Mouse (Mus musculus): Measurements from ENCODE around the gene Ror1. TPM values are rescaled to one million over a fixed set of nuclear protein-coding genes. Genes with fewer than 3 reads are reported as not detected.

Gene Ror1
- polyA plus RNA-seq (2011; ENCODE audit: insufficient read depth, insufficient read length, low read depth, missing spikeins), result 0.27 and 0.73 TPM in 2 replicates

DNA sequence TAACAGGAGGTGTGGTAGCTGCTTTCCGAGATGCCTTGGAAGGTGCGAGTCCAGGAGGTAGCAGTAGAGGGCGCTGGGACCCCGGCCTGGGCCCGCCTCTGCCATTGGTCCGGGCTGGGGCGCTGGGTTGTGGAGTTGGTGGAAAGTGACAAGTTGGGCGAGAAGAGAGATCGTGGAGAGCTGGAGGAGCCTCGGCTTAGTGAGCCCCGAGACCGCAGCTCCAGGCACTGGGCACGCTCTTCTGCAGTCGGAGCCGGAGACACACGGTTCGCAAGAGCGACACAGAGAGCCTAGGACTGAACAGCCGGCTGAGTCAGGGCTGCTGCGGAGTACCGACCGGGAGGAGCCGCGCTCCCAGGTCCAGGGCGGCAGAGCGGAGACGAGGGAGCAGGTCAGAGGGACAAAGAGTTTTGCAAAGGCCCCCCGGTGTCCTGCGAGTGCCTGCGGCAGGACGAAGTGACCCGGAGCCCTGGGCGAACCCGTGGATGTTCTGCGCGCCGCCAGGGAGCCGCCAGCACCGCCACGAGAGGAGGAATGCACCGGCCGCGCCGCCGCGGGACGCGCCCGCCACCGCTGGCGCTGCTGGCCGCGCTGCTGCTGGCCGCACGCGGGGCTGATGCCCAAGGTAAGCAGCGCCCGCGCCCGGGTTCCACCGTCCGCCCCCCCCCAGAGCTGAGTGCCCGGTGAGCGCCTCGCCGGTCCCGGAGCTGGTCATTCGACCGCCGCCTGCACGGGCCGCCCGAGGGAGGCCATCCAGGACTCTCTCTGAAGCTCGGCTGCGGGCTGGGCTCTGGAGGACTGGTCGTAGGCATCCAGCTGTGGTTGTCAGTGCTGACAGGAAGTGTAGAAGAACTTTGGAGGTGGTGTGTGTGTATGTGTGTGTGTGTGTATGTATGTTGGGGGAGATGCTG lies at the start of gene Ror1:
Gene Ror1 (plus strand): TSS at position 107 of the 911 bp plus-strand sequence.
- H3K4me3 ChIP-seq (ENCODE audit: low read depth, low read length), result peak within 1 kb of the TSS; percentile 96
- H3K27ac ChIP-seq (ENCODE audit: insufficient read depth, low read length), result no peak within 1 kb of the TSS
- no peak for TF ChIP-seq POLR2A (IDR thresholded peaks at IDR 0.05; ENCODE audit: insufficient read depth, low read length)
- peak; percentile 71 for TF ChIP-seq CTCF (IDR thresholded peaks at IDR 0.05; ENCODE audit: low read depth, low read length)
- H3K9me3 ChIP-seq (replicated peaks; ENCODE audit: control insufficient read depth, insufficient read depth, low read length, poor library complexity, severe bottlenecking), result no peaks in the 10 kb centered on the region; the same call in 1 of the 2 replicates
- H3K9ac ChIP-seq (ENCODE audit: low read depth, poor library complexity, severe bottlenecking), result peak within 1 kb of the TSS; percentile 36
- H3K4me1 ChIP-seq (ENCODE audit: control insufficient read depth, insufficient read depth, low read length), result peaks cover 2% of the 10 kb centered on the region
- peaks cover 5% of the 10 kb centered on the region for H3K27me3 ChIP-seq (ENCODE audit: control insufficient read depth, insufficient read depth, low read length, poor library complexity, severe bottlenecking)
- no peaks in the 10 kb centered on the region for H3K36me3 ChIP-seq (ENCODE audit: control insufficient read depth, insufficient read depth, low read length, poor library complexity, severe bottlenecking)

DNA sequence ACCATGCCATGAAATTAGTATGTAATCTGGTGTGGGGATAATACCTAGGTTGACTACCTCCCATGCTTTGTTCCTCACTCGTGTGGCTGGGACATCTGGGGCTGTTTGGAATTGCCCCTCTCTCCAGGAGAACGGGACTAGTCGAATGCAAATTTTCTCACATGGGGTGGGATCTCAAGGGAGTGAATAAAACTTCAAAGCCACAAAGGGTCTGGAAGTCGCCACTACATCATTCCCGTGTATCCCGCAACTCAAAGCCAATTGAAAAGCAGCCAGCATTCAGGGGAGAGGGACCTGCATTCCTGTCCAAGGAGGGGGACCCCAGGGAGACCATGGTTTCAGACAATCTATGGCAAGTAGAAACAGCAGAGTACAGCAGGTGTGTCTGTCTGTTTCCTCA lies 48.5 kb upstream of the Ror1 start:
- Histone ChIP-seq H3K9me3 (replicated peaks; ENCODE audit: control insufficient read depth, insufficient read depth, low read length, poor library complexity, severe bottlenecking) (no peaks in the 10 kb centered on the region; the same call in 1 of the 2 replicates), H3K9ac (ENCODE audit: low read depth, poor library complexity, severe bottlenecking) (no peak overlapping the region), H3K27me3 (ENCODE audit: control insufficient read depth, insufficient read depth, low read length, poor library complexity, severe bottlenecking) (no peaks in the 10 kb centered on the region), H3K4me1 (ENCODE audit: control insufficient read depth, insufficient read depth, low read length) (no peaks in the 10 kb centered on the region), H3K36me3 (ENCODE audit: control insufficient read depth, insufficient read depth, low read length, poor library complexity, severe bottlenecking) (no peaks in the 10 kb centered on the region), H3K4me3 (ENCODE audit: low read depth, low read length) (no peak overlapping the region), H3K27ac (ENCODE audit: insufficient read depth, low read length) (no peak overlapping the region)
- TF ChIP-seq EP300 (IDR thresholded peaks at IDR 0.05; ENCODE audit: insufficient read depth, low read depth, low read length), result no peak

DNA sequence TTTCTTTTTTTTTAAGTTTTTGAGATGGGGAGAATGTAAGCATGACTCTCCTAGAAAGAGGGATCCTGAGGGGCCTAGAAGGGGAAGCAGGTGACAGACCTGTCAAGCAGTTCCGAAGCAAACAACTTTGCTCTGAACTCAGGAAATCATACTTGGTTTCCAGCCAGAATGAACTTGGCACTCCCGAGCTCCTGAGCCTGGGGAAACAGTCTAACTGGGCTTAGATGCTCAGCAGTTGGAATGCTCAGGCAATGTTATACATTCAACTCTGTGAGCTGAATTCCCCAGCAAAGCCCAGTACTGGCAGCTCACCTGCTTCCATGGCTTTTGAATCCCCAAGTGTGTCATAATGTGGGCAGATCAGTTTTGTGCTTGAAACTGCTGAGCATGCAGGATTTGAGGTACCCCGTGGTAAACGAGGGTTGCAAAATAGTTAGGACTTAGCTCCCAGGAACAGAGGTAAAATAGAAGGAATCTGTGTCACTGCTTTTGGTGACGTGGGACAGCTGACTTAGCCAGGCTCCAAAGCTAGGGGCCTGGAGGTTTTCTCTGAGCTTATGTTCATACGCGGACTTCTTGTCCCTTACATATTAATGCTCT lies 47.1 kb upstream of the Ror1 start:
- Histone ChIP-seq H3K4me1 (ENCODE audit: control insufficient read depth, insufficient read depth, low read length) (no peaks in the 10 kb centered on the region), H3K9me3 (replicated peaks; ENCODE audit: control insufficient read depth, insufficient read depth, low read length, poor library complexity, severe bottlenecking) (no peaks in the 10 kb centered on the region; the same call in 1 of the 2 replicates), H3K4me3 (ENCODE audit: low read depth, low read length) (no peak overlapping the region), H3K9ac (ENCODE audit: low read depth, poor library complexity, severe bottlenecking) (no peak overlapping the region), H3K27ac (ENCODE audit: insufficient read depth, low read length) (no peak overlapping the region), H3K27me3 (ENCODE audit: control insufficient read depth, insufficient read depth, low read length, poor library complexity, severe bottlenecking) (no peaks in the 10 kb centered on the region), H3K36me3 (ENCODE audit: control insufficient read depth, insufficient read depth, low read length, poor library complexity, severe bottlenecking) (no peaks in the 10 kb centered on the region)
- TF ChIP-seq CTCF (IDR thresholded peaks at IDR 0.05; ENCODE audit: low read depth, low read length), result no peak
- no peak for TF ChIP-seq EP300 (IDR thresholded peaks at IDR 0.05; ENCODE audit: insufficient read depth, low read depth, low read length)
- TF ChIP-seq POLR2A (IDR thresholded peaks at IDR 0.05; ENCODE audit: insufficient read depth, low read length), result no peak

DNA sequence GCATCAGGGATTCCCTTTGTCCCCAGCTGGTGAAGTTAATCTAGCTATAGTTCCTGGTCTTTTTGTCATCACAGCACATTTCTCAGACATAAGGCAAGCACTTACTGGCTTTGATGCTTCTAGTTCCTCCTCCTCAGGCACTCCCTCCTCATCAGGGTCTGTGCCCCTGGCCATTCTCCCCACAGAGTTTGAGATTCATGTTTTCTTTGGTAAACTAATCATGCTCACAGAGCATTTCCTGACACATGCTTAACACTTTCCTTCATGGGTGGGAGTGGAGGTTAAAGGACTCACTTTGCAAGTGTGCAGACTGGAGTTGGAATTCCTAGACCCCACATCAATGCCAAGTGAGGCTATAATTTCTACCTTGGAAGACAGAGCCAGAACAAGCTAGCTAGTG lies 43.8 kb upstream of the Ror1 start:
- Histone ChIP-seq H3K27ac (ENCODE audit: insufficient read depth, low read length) (no peak overlapping the region), H3K4me3 (ENCODE audit: low read depth, low read length) (no peak overlapping the region), H3K4me1 (ENCODE audit: control insufficient read depth, insufficient read depth, low read length) (no peaks in the 10 kb centered on the region), H3K9ac (ENCODE audit: low read depth, poor library complexity, severe bottlenecking) (no peak overlapping the region), H3K27me3 (ENCODE audit: control insufficient read depth, insufficient read depth, low read length, poor library complexity, severe bottlenecking) (no peaks in the 10 kb centered on the region), H3K36me3 (ENCODE audit: control insufficient read depth, insufficient read depth, low read length, poor library complexity, severe bottlenecking) (no peaks in the 10 kb centered on the region), H3K9me3 (replicated peaks; ENCODE audit: control insufficient read depth, insufficient read depth, low read length, poor library complexity, severe bottlenecking) (no peaks in the 10 kb centered on the region; the same call in 1 of the 2 replicates)
- no peak for TF ChIP-seq EP300 (IDR thresholded peaks at IDR 0.05; ENCODE audit: insufficient read depth, low read depth, low read length)
- TF ChIP-seq CTCF (IDR thresholded peaks at IDR 0.05; ENCODE audit: low read depth, low read length), result no peak
- TF ChIP-seq POLR2A (IDR thresholded peaks at IDR 0.05; ENCODE audit: insufficient read depth, low read length), result no peak

DNA sequence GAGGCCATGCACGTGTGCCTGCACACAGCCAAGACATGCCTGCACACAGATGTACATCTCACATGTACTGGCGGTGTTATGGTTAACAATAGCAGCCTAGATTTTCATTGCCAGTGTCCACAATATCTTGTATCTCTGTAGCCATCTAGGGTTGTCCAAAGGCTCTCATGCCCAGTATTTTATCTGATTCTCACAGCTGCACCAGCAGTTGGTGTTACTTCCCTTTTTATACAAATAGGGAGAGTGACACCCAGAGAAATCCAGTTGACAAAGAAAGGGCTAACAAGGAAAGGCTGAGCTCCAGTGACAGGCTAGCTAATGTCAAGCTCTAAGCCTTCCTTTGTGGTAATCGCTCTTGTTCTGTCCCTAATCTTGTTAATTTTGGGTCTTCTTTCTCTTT lies 43.3 kb upstream of the Ror1 start:
- no peak overlapping the region for H3K4me3 ChIP-seq (ENCODE audit: low read depth, low read length)
- H3K27me3 ChIP-seq (ENCODE audit: control insufficient read depth, insufficient read depth, low read length, poor library complexity, severe bottlenecking), result no peaks in the 10 kb centered on the region

DNA sequence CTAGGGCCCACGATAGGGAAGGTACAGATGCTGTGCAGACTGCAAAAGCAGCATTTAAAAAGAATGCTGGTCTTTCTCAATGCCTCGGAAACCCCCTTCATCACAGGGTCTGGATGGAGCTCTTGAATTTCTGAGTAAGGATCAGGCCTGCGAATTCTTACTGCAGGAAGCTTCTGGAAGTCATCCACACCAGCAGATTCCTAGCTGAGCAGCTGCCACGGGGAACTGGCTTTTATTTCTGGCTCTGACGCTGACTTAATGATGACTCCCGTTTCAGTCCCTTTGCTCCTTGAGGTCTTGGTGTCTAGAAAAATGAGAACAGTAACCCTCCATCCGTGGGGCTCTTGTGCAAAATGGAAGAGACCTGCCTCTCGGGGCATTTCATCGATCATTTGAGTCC lies 39.5 kb upstream of the Ror1 start:
- no peak for TF ChIP-seq CTCF (IDR thresholded peaks at IDR 0.05; ENCODE audit: low read depth, low read length)
- TF ChIP-seq EP300 (IDR thresholded peaks at IDR 0.05; ENCODE audit: insufficient read depth, low read depth, low read length), result no peak
- no peak for TF ChIP-seq POLR2A (IDR thresholded peaks at IDR 0.05; ENCODE audit: insufficient read depth, low read length)
- Histone ChIP-seq H3K4me1 (ENCODE audit: control insufficient read depth, insufficient read depth, low read length) (no peaks in the 10 kb centered on the region), H3K36me3 (ENCODE audit: control insufficient read depth, insufficient read depth, low read length, poor library complexity, severe bottlenecking) (no peaks in the 10 kb centered on the region), H3K9me3 (replicated peaks; ENCODE audit: control insufficient read depth, insufficient read depth, low read length, poor library complexity, severe bottlenecking) (no peaks in the 10 kb centered on the region; the same call in 1 of the 2 replicates), H3K9ac (ENCODE audit: low read depth, poor library complexity, severe bottlenecking) (no peak overlapping the region), H3K4me3 (ENCODE audit: low read depth, low read length) (no peak overlapping the region), H3K27ac (ENCODE audit: insufficient read depth, low read length) (no peak overlapping the region), H3K27me3 (ENCODE audit: control insufficient read depth, insufficient read depth, low read length, poor library complexity, severe bottlenecking) (no peaks in the 10 kb centered on the region)

More for the DNA sequence above, 43.3 kb upstream of the Ror1 start:
- Histone ChIP-seq H3K9me3 (replicated peaks; ENCODE audit: control insufficient read depth, insufficient read depth, low read length, poor library complexity, severe bottlenecking) (no peaks in the 10 kb centered on the region; the same call in 1 of the 2 replicates), H3K4me1 (ENCODE audit: control insufficient read depth, insufficient read depth, low read length) (no peaks in the 10 kb centered on the region), H3K27ac (ENCODE audit: insufficient read depth, low read length) (no peak overlapping the region), H3K36me3 (ENCODE audit: control insufficient read depth, insufficient read depth, low read length, poor library complexity, severe bottlenecking) (no peaks in the 10 kb centered on the region), H3K9ac (ENCODE audit: low read depth, poor library complexity, severe bottlenecking) (no peak overlapping the region)
- TF ChIP-seq POLR2A (IDR thresholded peaks at IDR 0.05; ENCODE audit: insufficient read depth, low read length), result no peak
- TF ChIP-seq CTCF (IDR thresholded peaks at IDR 0.05; ENCODE audit: low read depth, low read length), result no peak
- no peak for TF ChIP-seq EP300 (IDR thresholded peaks at IDR 0.05; ENCODE audit: insufficient read depth, low read depth, low read length)
